Mouse (Mus musculus): Measurements from ENCODE around the gene Phf11b.
A peak's percentile ranks its signal among the peaks of the same experiment; 100 is the strongest.
"Not testable (repeated sequence)": the region's sequence is repeated elsewhere in the genome, so short reads cannot be mapped to it uniquely, and the experiment has no call there.

Phf11b gene

DNA sequence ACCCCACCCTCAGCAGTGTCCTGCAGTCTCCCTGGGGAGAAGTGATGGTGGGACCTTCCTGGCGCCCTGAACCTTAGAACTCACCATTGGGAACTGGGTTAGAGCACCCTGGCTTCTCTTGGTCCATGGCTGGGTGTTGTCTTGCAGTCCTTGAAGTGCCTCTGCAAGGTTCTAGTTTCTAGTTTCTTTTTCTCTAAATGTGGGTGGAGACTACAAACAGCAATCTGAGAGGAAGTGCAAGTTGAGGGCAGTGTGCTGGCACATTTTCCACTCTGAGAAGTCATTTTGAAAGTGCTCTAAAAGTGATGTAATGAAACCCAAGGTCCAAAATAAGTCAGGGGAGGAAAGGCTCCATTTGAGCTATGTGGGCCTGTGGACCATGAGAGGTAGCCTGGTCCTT, at the start of gene Phf11b:
Gene Phf11b, minus strand, starts transcription at position 163 of the 400 bp plus-strand sequence.
- DNase-seq, result not testable (repeated sequence)

DNA sequence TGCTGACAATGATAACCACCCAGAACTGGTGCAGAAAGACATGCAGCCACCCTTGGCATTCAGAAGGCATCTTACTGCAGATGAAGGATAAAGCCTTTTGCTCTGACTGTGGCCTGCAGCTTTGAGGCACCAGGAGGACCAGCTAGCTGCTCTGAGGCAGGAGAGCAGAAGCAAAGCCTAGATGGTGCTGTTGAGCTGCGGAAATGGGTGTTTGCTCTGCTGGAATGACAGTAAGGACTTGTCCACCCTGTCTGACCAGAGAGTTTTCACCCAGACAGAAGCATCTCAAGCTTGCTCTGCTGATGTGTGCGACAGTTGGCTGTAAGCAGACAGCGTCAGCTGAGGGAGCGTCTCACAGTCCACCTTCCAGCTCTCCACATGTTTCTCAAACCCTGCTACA, 49.0 kb upstream of the Phf11b start:
- DNase-seq, result not testable (repeated sequence)

DNA sequence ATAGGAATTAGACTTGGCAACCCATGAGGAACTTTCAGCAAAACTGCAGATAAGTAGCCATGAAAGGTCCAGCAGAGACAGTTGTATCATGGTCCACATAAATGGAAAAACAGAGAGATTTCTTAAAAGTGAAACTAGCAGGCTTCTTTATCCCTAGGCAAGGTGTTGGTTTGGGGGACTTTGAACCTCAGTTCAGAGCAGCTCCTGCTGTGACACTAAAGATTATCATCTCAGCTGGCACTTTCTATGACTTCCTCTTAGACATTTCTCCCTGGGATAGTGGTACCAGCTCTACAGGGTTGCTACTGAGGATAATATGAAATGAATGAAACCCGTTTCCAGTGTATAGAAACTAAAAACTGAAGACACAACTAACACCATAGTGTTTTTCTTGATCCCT, 48.4 kb upstream of the Phf11b start:
- no peak for DNase-seq

DNA sequence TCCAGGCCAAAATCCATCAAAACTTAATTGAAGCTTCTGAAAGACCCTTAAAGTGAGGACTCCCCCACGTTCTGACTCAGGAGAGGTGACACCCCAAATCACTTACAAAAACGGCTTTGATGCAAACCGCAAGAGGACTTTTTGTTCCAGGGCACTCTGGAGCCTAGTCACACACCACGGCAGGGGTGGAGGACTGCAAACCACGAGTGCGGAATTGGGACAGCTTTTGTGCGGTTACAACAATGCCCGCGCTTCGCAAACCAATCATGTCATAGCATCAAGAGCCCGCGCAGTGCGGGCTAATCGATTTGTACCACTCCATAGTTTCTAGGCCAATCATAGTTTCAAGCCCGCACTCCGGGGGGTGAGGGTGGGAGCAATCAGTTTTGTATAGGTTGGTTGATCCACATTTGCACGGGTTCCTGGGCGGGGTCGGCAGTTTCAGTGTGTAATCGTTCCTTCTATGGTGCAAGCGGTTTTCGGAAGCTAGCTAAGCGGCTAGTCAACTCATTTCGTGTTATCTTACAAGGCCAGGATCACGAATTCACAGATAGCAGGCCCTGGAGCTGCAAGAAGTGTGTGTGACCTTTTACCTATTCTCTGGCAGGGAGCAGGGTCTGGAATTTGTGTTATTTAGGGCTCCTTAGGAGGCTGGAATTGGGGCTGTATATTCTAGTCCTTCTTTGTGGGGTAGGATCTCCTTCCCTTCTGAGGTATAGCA, 29.4 kb upstream of the Phf11b start:
- no peak for DNase-seq

DNA sequence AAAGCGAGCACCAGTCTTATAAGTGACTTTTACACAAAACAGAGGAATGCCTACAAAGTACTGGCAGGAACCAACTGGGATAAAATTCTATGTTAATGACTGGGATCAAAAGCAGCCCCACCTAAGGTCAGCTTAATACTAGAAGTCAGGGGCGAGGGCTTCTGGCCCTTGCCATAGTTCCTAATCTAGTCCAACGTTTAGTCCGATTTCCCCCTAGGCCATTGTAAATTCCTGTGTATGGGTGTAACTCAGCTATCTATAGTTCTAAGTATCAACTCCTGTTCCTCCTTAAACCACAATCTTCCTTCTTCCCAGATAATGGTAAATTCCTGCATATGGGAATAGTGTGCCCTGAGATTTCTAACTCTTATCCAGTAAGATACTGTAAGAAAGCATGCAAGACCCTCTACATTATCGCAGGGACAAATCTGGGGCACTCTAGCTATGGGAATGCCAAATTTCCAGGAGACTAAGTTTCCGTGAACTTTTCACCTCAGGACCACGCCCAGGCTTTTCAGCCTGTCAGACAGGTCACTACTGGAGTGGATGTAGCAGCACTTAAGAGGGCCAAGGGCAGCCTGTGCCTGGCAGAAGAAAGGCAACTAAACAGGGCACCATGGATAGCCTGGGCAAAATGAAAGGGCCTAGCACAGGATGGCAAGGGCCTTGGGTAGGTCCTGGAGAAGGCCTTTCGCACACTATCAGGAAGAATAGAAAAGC, 25.4 kb upstream of the Phf11b start:
- DNase-seq, result no peak

DNA sequence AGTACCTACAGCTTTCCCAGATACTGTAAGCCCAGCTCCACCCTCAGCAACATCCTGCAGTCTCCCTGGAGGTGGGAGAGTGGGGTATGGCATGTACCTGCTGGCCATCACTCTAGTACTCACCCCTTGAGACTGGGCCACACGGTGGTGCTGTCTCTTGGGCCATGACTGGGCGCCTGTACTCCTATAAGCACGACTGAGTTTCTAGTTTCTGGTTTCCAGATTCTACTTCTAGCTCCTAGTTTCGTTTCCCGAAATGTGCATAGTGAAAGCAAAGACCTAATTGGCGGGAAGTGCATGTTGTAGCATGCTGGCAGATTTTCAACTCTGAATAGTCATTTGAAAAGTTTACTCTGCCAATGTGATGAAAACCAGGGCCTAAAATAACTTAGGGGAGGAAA, 24.1 kb upstream of the Phf11b start, which contains the start of gene Phf11d:
Gene Phf11d, minus strand, starts transcription at position 227 of the 401 bp plus-strand sequence.
- DNase-seq, result no peak

DNA sequence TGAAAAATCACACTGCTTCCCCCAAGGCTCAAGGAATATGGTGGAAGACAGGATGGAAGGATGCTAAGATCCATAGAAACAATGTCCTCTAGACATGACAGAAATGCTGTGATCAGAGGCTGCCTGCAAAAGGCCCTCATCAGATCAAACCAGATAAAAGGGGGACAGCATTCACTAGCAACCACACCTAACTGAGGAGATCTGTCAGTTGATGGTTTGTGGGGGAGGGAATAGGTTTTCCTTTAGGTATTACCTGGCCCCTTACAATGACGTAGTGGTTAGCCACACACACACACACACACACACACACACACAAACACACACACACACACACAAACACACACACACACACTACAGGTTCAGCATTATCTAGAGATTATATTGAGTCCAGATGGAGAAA, 1.6 kb downstream of the Phf11b start:
- no peak for DNase-seq

DNA sequence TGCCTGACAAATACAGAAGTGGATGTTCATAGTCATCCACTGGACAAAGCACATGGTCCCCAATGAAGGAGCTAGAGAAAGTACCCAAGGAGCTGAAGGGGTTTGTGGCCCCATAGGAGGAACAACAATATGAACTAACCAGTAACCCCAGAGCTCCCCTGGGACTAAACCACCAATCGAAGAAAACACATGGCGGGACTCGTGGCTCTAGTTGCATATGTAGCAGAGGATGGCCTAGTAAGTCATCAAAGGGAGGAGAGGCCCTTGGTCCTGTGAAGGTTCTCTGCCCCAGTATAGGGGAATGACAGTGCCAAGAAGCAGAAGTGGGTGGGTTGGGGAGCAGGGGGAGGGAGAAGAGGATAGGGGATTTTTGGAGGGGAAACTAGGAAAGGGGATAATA, 5.1 kb downstream of the Phf11b start:
- DNase-seq, result not testable (repeated sequence)

DNA sequence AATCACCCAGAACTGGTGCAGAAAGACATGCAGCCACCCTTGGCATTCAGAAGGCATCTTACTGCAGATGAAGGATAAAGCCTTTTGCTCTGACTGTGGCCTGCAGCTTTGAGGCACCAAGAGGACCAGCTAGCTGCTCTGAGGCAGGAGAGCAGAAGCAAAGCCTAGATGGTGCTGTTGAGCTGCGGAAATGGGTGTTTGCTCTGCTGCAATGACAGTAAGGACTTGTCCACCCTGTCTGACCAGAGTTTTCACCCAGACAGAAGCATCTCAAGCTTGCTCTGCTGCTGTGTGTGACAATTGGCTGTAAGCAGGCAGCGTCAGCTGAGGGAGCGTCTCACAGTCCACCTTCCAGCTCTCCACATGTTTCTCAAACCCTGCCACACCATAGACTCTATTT, 10.7 kb downstream of the Phf11b start:
- DNase-seq, result peak; percentile 39

DNA sequence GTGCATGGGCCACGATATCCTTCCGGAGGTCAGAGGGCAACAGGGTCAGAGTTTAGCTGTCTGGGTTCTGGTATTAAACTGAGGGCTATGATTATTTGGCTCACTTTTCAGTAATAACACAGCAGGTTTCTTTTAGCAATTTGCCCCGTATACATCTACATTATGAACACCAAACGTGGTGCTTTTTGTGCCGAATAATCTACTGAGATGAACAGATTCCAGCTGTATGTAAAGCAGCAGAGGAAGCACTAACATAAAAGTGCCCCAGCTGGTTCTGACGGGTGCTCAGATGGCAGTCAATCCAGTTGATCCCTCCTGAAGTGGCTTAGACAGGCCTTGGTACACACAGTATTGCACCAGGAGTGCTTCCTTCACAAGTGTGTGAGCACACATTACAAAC, 21.2 kb downstream of the Phf11b start:
- DNase-seq, result not testable (repeated sequence)

DNA sequence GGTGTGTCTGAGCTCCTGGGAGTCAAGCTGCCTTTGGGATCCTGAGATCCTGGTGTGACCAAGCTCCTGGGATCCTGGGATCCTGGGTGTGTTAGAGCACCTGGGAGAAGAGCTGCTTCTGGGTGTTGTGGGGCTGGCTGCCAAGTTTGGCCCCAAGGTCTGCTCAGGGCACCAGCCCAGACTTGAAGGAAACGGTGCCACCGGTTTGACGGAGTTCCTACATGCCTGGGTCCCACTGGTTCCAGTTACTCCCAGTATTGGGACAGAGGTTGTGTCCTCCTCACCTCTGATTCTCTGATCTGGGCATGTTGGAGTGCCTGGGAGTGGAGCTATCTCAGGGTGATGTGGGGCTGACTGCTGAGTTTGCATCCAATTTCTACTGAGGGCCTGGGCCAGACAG, 22.1 kb downstream of the Phf11b start:
- not testable (repeated sequence) for DNase-seq

DNA sequence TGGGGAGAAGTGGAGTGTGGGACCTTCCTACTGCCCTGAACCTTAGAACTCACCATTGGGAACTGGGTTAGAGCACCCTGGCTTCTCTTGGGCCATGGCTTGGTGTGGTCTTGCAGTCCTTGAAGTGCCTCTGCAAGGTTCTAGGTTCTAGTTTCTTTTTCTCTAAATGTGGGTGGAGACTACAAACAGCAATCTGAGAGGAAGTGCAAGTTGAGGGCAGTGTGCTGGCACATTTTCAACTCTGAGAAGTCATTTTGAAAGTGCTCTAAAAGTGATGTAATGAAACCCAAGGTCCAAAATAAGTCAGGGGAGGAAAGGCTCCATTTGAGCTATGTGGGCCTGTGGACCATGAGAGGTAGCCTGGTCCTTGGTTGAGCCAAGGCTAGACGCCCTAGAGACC, 43.8 kb downstream of the Phf11b start, which contains the start of gene Phf11a:
Gene Phf11a, minus strand, starts transcription at position 132 of the 400 bp plus-strand sequence.
- not testable (repeated sequence) for DNase-seq

DNA sequence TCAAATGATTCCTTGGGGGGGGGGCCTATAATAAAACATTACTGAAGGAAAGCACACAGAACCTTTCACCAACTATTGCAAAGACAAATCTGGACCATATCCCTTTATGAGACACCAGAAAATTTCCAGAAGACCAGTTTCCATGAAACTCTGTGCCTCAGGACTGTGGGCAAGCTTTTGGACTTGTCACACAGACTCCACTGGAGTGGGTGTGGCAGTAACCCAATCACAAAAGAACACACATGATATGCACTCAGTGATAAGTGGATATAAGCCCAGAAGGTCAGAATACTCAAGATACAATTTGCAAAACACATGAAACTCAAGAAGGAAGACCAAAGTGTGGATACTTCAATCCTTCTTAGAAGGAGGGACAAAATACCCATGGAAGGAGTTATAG, 49.4 kb downstream of the Phf11b start:
- DNase-seq, result not testable (repeated sequence)

DNA sequence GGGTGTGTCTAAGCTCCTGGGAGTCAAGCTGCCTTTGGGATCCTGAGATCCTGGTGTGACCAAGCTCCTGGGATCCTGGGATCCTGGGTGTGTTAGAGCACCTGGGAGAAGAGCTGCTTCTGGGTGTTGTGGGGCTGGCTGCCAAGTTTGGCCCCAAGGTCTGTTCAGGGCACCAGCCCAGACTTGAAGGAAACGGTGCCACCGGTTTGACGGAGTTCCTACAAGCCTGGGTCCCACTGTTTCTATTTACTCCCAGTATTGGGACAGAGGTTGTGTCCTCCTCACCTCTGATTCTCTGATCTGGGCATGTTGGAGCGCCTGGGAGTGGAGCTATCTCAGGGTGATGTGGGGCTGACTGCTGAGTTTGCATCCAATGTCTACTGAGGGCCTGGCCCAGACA, 66.2 kb downstream of the Phf11b start:
- not testable (repeated sequence) for DNase-seq

Data from retina, postnatal 1 day (tissue).